Mouse (Mus musculus) embryonic fibroblast, embryonic 13.5 days (primary cell): ENCODE results near the gene Osbpl7. TPM values are rescaled to one million over a fixed set of nuclear protein-coding genes. Genes with fewer than 3 reads are reported as not detected.
A peak's percentile ranks its signal among the peaks of the same experiment; 100 is the strongest.

Experiments
- H3K27ac ChIP-seq: 2 replicates; pipeline ENCODE4 v1.5.1; 2012; ENCODE audit warnings: low read length, control low read depth, inconsistent platforms; ENCODE audit not compliant: insufficient read depth
- H3K4me1 ChIP-seq: 2 replicates; pipeline ENCODE4 v1.6.1; 2011; ENCODE audit warnings: low read length; ENCODE audit not compliant: control insufficient read depth, insufficient read depth
- H3K4me3 ChIP-seq: 2 replicates; pipeline ENCODE4 v1.5.1; 2011; ENCODE audit warnings: mild to moderate bottlenecking, control low read depth, low read length; ENCODE audit not compliant: insufficient read depth
- CTCF ChIP-seq: IDR thresholded peaks from 2 replicates; pipeline ENCODE4 v1.5.1; 2011; ENCODE audit warnings: mild to moderate bottlenecking, control low read depth, low read length, moderate library complexity, borderline replicate concordance; ENCODE audit not compliant: insufficient read depth
- POLR2A ChIP-seq: IDR thresholded peaks from 2 replicates; pipeline ENCODE4 v1.6.1; 2011; ENCODE audit warnings: low read depth, mild to moderate bottlenecking, control low read depth, low read length, moderate library complexity
- polyA plus RNA-seq: library from polyadenylated mRNA; stranded (reverse); fragments of >200 nt; gene quantifications from 2 replicates; pipeline ENCODE4 v1.2.4, GENCODE M21; 2011; ENCODE audit warnings: low read depth; ENCODE audit not compliant: missing spikeins, insufficient read length

Osbpl7 gene
- polyA plus RNA-seq, 1 experiment: 7.3 TPM

DNA sequence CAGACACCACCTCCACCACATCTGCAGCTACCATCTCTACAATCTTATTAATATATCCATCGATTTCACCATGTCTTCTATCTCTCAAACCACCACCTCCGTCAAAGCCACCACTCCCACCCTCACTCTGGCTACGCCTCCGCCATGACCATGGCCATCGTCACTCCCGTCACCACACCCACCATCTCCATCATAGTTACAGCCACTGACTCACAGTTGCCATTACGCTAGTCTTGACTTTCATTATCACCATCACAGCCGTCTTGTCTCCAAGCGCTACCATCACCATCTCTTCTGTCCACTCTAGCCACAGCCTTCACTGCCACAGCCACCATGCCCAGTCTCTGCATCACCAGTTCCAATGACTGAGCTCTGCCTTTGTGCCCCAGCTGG is 53.7 kb downstream of the Osbpl7 start:
- TF ChIP-seq POLR2A (no peak), CTCF (no peak)
- Histone ChIP-seq H3K4me1 (no peaks in the 10 kb centered on the region), H3K27ac (no peak overlapping the region), H3K4me3 (no peak overlapping the region)

DNA sequence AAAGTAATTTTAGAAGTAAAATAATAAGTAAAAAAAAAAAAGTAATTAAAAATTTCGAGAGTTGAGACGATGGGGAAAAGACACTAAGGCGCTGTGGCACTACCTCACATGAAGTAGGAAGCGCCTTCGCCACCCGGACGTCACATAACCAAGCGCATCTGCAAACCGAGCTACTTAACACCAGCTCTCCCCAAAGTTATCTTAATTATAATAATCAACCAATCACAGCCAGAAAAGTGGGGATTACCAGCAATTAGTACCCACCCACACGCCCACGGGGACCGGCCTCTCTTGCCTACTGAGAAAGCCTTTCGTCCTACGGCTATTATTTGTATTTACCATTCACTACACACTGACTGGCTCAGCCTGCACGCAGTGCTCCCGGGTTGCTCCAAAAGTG is 58.5 kb downstream of the Osbpl7 start:
- TF ChIP-seq POLR2A (no peak), CTCF (no peak)
- no peak overlapping the region for H3K27ac ChIP-seq
- no peak overlapping the region for H3K4me3 ChIP-seq
- no peaks in the 10 kb centered on the region for H3K4me1 ChIP-seq

DNA sequence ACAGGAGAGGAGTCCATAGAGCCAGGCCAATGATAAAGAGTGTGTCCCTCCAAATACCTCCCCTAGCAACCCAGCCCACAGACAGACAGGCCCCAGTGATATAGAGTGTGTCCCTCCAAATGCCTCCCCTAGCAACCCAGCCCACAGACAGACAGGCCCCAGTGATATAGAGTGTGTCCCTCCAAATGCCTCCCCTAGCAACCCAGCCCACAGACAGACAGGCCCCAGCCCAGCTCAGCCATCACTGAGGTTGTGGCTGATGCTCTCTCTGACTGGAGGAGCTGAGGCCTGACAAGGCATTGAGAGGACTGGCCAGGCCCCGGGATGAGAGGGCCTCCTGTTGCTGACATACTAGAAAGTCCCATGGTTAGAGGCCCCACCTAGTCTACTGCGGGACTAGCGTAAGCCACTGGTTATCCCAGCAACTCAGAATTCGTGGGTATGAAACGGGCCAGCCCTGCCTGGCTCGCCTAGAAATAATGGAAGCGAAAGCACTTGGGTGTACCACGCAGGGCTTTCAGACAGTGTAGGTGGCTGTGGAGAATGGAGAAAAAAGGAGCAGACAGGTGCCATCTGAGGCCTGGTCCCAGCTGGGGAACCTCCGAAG is 62.2 kb downstream of the Osbpl7 start:
- TF ChIP-seq CTCF: no peak
- TF ChIP-seq POLR2A: no peak

DNA sequence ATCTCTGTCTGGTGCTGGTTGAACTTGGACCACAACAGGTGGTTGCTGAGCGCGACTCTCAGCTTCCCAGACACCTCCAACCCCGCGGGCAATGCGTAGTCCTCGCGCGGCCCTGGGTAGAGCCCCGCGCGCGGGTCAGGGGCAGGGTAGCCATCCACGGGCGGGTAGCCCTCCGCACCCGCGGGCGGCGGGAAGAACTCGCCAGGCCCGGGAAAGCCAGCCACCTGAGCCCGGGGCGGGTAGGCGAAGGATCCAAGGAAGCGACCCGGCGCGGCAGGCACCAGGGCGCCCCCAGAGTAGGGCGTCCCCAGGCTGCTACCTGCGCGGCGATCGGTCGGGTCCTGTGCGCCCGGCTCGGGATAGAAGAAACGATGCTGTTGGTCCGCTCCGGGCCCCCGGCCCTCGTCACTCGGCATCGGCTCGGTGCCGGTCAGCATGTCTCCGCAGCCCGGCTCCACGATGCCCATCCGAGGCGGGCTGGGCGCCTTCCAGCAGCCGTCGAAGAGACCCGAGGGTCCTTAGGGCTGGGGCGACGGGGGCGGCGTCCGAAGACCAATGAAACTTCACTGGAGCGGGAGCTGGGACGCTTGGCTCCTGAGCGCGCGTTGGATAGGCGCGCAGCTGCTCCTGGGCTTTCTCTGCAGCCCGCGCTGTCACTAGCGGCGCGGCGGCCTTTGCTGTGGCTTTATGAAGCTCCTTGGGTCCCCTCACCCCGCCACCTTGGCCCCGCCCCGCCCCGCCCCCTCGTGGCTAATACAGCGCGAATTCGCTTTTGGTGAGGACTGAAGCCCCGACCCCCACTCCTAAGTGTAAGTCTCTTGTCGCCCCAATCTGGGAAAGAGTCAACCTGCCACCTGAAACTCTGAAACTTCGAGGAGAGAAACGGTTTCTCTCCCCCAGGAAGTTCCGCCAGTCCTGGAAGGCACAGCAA is 64.5 kb downstream of the Osbpl7 start, which contains the start of gene Tbx21:
TSS of gene Tbx21 (minus strand) at position 661 of the 931 bp plus-strand sequence.
- TF ChIP-seq POLR2A: no peak
- TF ChIP-seq CTCF: no peak
- Histone ChIP-seq H3K4me3 (peak within 1 kb of the TSS; percentile 1; the same call in 1 of the 2 replicates), H3K27ac (no peak within 1 kb of the TSS), H3K4me1 (no peaks in the 10 kb centered on the region; the same call in 1 of the 2 replicates)

More for the DNA sequence above, 62.2 kb downstream of the Osbpl7 start:
- Histone ChIP-seq H3K4me3 (no peak overlapping the region), H3K4me1 (no peaks in the 10 kb centered on the region; the same call in 1 of the 2 replicates), H3K27ac (no peak overlapping the region)

DNA sequence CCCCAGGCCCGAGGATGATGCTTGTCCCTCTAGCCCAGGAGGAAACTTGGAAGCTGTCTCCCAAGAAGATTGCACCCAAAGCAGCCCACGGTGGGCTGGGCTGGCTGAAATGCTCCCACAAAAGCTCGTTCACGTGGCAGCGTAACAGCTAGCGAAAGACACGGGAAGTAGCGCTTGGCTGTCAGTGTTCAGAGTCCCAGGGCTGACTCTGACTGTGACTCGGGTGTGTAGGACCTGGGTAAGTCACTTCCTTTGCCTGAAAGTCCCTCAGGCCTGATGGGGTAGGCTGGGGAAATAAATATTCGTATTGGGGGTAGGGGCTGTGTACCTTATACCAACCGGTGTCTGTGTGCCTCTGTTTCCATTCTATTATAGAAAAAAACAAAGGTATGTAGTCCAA is 65.4 kb downstream of the Osbpl7 start:
- no peak overlapping the region for H3K4me3 ChIP-seq
- H3K27ac ChIP-seq: no peak overlapping the region
- no peaks in the 10 kb centered on the region; the same call in 1 of the 2 replicates for H3K4me1 ChIP-seq
- TF ChIP-seq POLR2A (no peak), CTCF (no peak)

Other genes starting within 250 kb of the Osbpl7 start
- 370 and 371 TPM in 2 replicates for gene Nfe2l1, start 220.7 kb upstream of the Osbpl7 start, polyA plus RNA-seq
- gene Copz2, start 200.8 kb upstream of the Osbpl7 start, polyA plus RNA-seq: 172 and 187 TPM in 2 replicates
- gene Cdk5rap3, start 134.1 kb upstream of the Osbpl7 start, polyA plus RNA-seq: 47.6 and 55.7 TPM in 2 replicates
- gene Prr15l, start 122.5 kb upstream of the Osbpl7 start, polyA plus RNA-seq: not detected in 2 replicates
- 6.8 and 8.3 TPM in 2 replicates for gene Pnpo, start 106.6 kb upstream of the Osbpl7 start, polyA plus RNA-seq
- 11.9 and 12.3 TPM in 2 replicates for gene Sp2, start 67.7 kb upstream of the Osbpl7 start, polyA plus RNA-seq
- 0.33 and 0.35 TPM in 2 replicates for gene Sp6, start 37.2 kb upstream of the Osbpl7 start, polyA plus RNA-seq
- gene Scrn2, start 20.7 kb upstream of the Osbpl7 start, polyA plus RNA-seq: 6.9 and 9.7 TPM in 2 replicates
- 0.65 and 0.87 TPM in 2 replicates for gene Lrrc46, start 9.2 kb upstream of the Osbpl7 start, polyA plus RNA-seq
- 62.8 and 64.8 TPM in 2 replicates for gene Mrpl10, start 9.1 kb upstream of the Osbpl7 start, polyA plus RNA-seq
- gene Tbx21, start 64.7 kb downstream of the Osbpl7 start, polyA plus RNA-seq: not detected in 2 replicates
- 12.1 and 13.6 TPM in 2 replicates for gene Tbkbp1, start 100.9 kb downstream of the Osbpl7 start, polyA plus RNA-seq
- 272 and 280 TPM in 2 replicates for gene Kpnb1, start 137.3 kb downstream of the Osbpl7 start, polyA plus RNA-seq
- 137 and 148 TPM in 2 replicates for gene Npepps, start 230.0 kb downstream of the Osbpl7 start, polyA plus RNA-seq